Mouse (Mus musculus) MEL (cell line): ENCODE results near the gene Slc25a11. TPM values are rescaled to one million over a fixed set of nuclear protein-coding genes. Genes with fewer than 3 reads are reported as not detected.

Experiments used
- DNase-seq: peaks from one replicate; pipeline ENCODE4 v3.0.0; 2011; ENCODE audit warnings: low read depth, low spot score
- H3K27ac ChIP-seq: 2 replicates; pipeline ENCODE4 v1.5.1; 2012; ENCODE audit warnings: low read depth, mild to moderate bottlenecking, control low read depth, low read length, moderate library complexity; ENCODE audit not compliant: control insufficient read depth
- H3K27me3 ChIP-seq, 2 experiments: fragments of 150-350 bp in 1 of 2; sonication (generic) in 1 of 2; 2 replicates each; pipeline ENCODE4 v1.6.1; 2012; ENCODE audit warnings: low read length in 2 of 2, mild to moderate bottlenecking in 2 of 2, improper control_type of control experiment in 1 of 2, moderate library complexity in 1 of 2; ENCODE audit not compliant: insufficient read depth in 2 of 2, control insufficient read depth in 1 of 2
- H3K36me3 ChIP-seq, 2 experiments: 2 replicates each; pipeline ENCODE4 v1.6.1; 2012 to 2014; ENCODE audit warnings: low read length in 2 of 2, improper control_type of control experiment in 1 of 2, inconsistent platforms in 1 of 2, mild to moderate bottlenecking in 1 of 2; ENCODE audit not compliant: insufficient read depth in 2 of 2, control insufficient read depth in 1 of 2
- H3K4me1 ChIP-seq, 2 experiments: fragments of 150-350 bp in 1 of 2; sonication (generic) in 1 of 2; 2 replicates each; pipeline ENCODE4 v1.6.1; 2012; ENCODE audit warnings: low read length in 2 of 2, improper control_type of control experiment in 1 of 2, mild to moderate bottlenecking in 1 of 2; ENCODE audit not compliant: insufficient read depth in 2 of 2, control insufficient read depth in 1 of 2
- H3K4me3 ChIP-seq, 2 experiments: fragments of 150-350 bp in 1 of 2; sonication (generic) in 1 of 2; 2 replicates each; pipeline ENCODE4 v1.5.1; 2012; ENCODE audit warnings: low read depth in 2 of 2, low read length in 2 of 2, mild to moderate bottlenecking in 2 of 2, moderate library complexity in 2 of 2, control low read depth in 1 of 2, improper control_type of control experiment in 1 of 2; ENCODE audit not compliant: control insufficient read depth in 1 of 2, insufficient read depth in 1 of 2
- H3K79me2 ChIP-seq: 2 replicates; pipeline ENCODE4 v1.6.1; 2012; ENCODE audit warnings: mild to moderate bottlenecking, low read length, moderate library complexity; ENCODE audit not compliant: control insufficient read depth, poor library complexity, insufficient read depth
- H3K9ac ChIP-seq: 2 replicates; pipeline ENCODE4 v1.6.1; 2012; ENCODE audit warnings: low read depth, mild to moderate bottlenecking, control low read depth, low read length, moderate library complexity; ENCODE audit not compliant: control insufficient read depth, poor library complexity, severe bottlenecking
- H3K9me3 ChIP-seq: fragments of 150-350 bp; sonication (generic); replicated peaks from 2 replicates; pipeline ENCODE4 v1.6.1; 2012; ENCODE audit warnings: mild to moderate bottlenecking, low read length, improper control_type of control experiment, moderate library complexity; ENCODE audit not compliant: insufficient read depth
- CHD2 ChIP-seq: IDR thresholded peaks from 2 replicates; pipeline ENCODE4 v1.6.1; 2011; ENCODE audit warnings: low read length, improper control_type of control experiment
- ELF1 ChIP-seq: IDR thresholded peaks from 2 replicates; pipeline ENCODE4 v1.6.1; 2014; ENCODE audit warnings: low read depth, mild to moderate bottlenecking, inconsistent platforms, low read length, improper control_type of control experiment, moderate library complexity
- ETS1 ChIP-seq: IDR thresholded peaks from 2 replicates; pipeline ENCODE4 v1.6.1; 2012; ENCODE audit warnings: low read depth, mild to moderate bottlenecking, inconsistent platforms, low read length, improper control_type of control experiment, moderate library complexity
- GATA1 ChIP-seq: IDR thresholded peaks from 2 replicates; pipeline ENCODE4 v1.6.1; 2011; ENCODE audit warnings: low read depth, low read length, improper control_type of control experiment
- KAT2A ChIP-seq: conservative IDR thresholded peaks from 2 replicates; pipeline ENCODE4 v1.6.1; 2012; ENCODE audit warnings: low read depth, low read length, improper control_type of control experiment, inconsistent platforms
- MAX ChIP-seq: IDR thresholded peaks from 2 replicates; pipeline ENCODE4 v1.6.1; 2011; ENCODE audit warnings: low read length, improper control_type of control experiment
- MXI1 ChIP-seq: IDR thresholded peaks from 2 replicates; pipeline ENCODE4 v1.6.1; 2011; ENCODE audit warnings: mild to moderate bottlenecking, low read depth, low read length, improper control_type of control experiment
- MYC ChIP-seq: IDR thresholded peaks from 2 replicates; pipeline ENCODE4 v1.6.1; 2011; ENCODE audit warnings: low read depth, mild to moderate bottlenecking, low read length, improper control_type of control experiment, moderate library complexity
- NELFE ChIP-seq: IDR thresholded peaks from 2 replicates; pipeline ENCODE4 v1.6.1; 2011; ENCODE audit warnings: low read depth, low read length, improper control_type of control experiment
- NRF1 ChIP-seq: IDR thresholded peaks from 2 replicates; pipeline ENCODE4 v1.6.1; 2014; ENCODE audit warnings: low read depth, mild to moderate bottlenecking, inconsistent platforms, low read length, improper control_type of control experiment, moderate library complexity; ENCODE audit not compliant: poor library complexity, insufficient read depth, severe bottlenecking
- POLR2AphosphoS2 ChIP-seq: IDR thresholded peaks from 2 replicates; pipeline ENCODE4 v1.6.1; 2011; ENCODE audit warnings: low read length, improper control_type of control experiment
- RAD21 ChIP-seq: IDR thresholded peaks from 2 replicates; pipeline ENCODE4 v1.6.1; 2011; ENCODE audit warnings: mild to moderate bottlenecking, low read depth, low read length, improper control_type of control experiment
- SIN3A ChIP-seq: IDR thresholded peaks from 2 replicates; pipeline ENCODE4 v1.6.1; 2012; ENCODE audit warnings: low read length, improper control_type of control experiment, inconsistent platforms
- TAL1 ChIP-seq: IDR thresholded peaks from 2 replicates; pipeline ENCODE4 v1.6.1; 2012; ENCODE audit warnings: mild to moderate bottlenecking, inconsistent platforms, low read length, moderate library complexity, mixed read lengths
- TBP ChIP-seq: IDR thresholded peaks from 2 replicates; pipeline ENCODE4 v1.8.0; 2011; ENCODE audit warnings: low read depth, low read length, improper control_type of control experiment
- TCF12 ChIP-seq: IDR thresholded peaks from 2 replicates; pipeline ENCODE4 v1.6.1; 2014; ENCODE audit warnings: low read depth, mild to moderate bottlenecking, inconsistent platforms, low read length, improper control_type of control experiment, moderate library complexity
- USF2 ChIP-seq, 2 experiments: IDR thresholded peaks; 2 replicates each; pipeline ENCODE4 v1.6.1; 2011 to 2012; ENCODE audit warnings: improper control_type of control experiment in 2 of 2, low read length in 2 of 2, borderline replicate concordance in 1 of 2, inconsistent platforms in 1 of 2, low read depth in 1 of 2, mild to moderate bottlenecking in 1 of 2; ENCODE audit not compliant: insufficient read depth in 1 of 2
- ZMIZ1 ChIP-seq: IDR thresholded peaks from 2 replicates; pipeline ENCODE4 v1.6.1; 2012; ENCODE audit warnings: low read depth, mild to moderate bottlenecking, inconsistent platforms, low read length, improper control_type of control experiment, moderate library complexity
- ZNF384 ChIP-seq: IDR thresholded peaks from 2 replicates; pipeline ENCODE4 v1.6.1; 2012; ENCODE audit warnings: low read depth, mild to moderate bottlenecking, inconsistent platforms, low read length, improper control_type of control experiment
- polyA plus RNA-seq, 2 experiments: library from polyadenylated mRNA; stranded (reverse) in 1 of 2; unstranded in 1 of 2; fragments of >175 nt in 1 of 2; fragments of >200 nt in 1 of 2; gene quantifications; 2 replicates each; pipeline versions ENCODE4 v1.2.1 to v1.2.4; 2012; ENCODE audit warnings: low replicate concordance in 2 of 2, low read depth in 1 of 2; ENCODE audit not compliant: insufficient read length in 2 of 2, insufficient read depth in 1 of 2, missing spikeins in 1 of 2
- total RNA-seq: library from RNA; depleted of rRNA; stranded (reverse); fragments of 300-350 nt; gene quantifications from 2 replicates; pipeline ENCODE4 v1.2.3, GENCODE M21; 2012

Gene Slc25a11
- total and polyA plus RNA-seq, 3 experiments: 96.3 to 145 (median 114) TPM

DNA sequence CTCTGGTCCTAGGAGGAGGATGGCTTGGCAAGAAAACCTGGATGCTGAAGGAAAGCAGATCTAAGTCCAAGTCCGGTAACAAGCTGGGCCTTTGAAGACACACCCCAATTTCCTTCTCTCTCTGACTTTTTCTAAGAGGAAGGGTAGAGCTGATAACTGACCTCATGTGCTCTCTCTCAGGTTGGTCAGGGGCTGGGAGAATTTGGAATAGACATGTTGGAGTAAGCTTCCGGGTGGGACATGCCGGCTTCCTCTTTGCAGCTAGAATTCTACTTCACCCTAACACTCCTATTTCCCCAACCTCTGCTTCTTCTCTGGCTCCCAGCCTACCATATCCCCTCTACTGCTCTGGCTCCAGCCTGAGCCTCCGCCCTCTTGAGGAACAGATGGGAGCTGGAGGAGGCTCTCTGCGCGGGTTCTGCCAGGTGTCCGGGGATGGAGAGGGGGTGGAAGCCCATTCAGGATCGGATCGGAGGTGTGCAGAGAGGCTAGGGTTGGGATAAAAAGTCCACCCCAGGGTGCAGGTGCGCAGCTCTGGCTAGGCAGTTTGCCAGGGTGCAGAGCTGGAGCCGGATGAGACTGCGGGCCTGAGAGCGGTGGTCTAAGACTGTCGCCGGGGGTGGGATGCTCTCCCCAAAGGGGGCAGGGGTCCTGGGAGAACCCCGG is 39.8 kb upstream of the Slc25a11 start:
- peak; percentile 78 for DNase-seq

GRCm38 (mm10) chr11:70683640-70684039 is 36.4 kb upstream of the Slc25a11 start:
- H3K9me3 ChIP-seq: no peaks in the 10 kb centered on the region
- H3K4me1 ChIP-seq: peaks cover 0 to 12% of the 10 kb centered on the region in 2 experiments; a peak in 3 of 4 replicates
- H3K27ac ChIP-seq: no peak overlapping the region
- H3K4me3 ChIP-seq: no peak overlapping the region
- no peaks in the 10 kb centered on the region for H3K27me3 ChIP-seq
- TF ChIP-seq ELF1: no peak
- TF ChIP-seq CHD2: no peak
- TF ChIP-seq TBP: no peak
- no peak for TF ChIP-seq POLR2AphosphoS2
- no peak for TF ChIP-seq RAD21
- TF ChIP-seq USF2 (IDR thresholded peaks at IDR 0.05; ENCODE audit: borderline replicate concordance in 1 of 2, insufficient read depth in 1 of 2, low read depth in 1 of 2, low read length in 2 of 2): no peak
- no peak for TF ChIP-seq ZNF384
- TF ChIP-seq GATA1: no peak
- TF ChIP-seq NRF1: no peak
- no peak for TF ChIP-seq TAL1
- H3K79me2 ChIP-seq: peaks cover 4% of the 10 kb centered on the region; the same call in 1 of the 2 replicates
- peaks cover 0 to 10% of the 10 kb centered on the region in 2 experiments; a peak in 2 of 4 replicates for H3K36me3 ChIP-seq
- DNase-seq: no peak
- no peak overlapping the region for H3K9ac ChIP-seq

More for the DNA sequence above, 39.8 kb upstream of the Slc25a11 start:
- H3K27ac ChIP-seq: peak overlapping the region; percentile 48
- H3K36me3 ChIP-seq: peaks cover 0 to 5% of the 10 kb centered on the region in 2 experiments; a peak in 2 of 4 replicates
- peaks cover 0 to 9% of the 10 kb centered on the region in 2 experiments; a peak in 2 of 4 replicates for H3K4me1 ChIP-seq
- TF ChIP-seq ZNF384: no peak
- TF ChIP-seq MAX: peak; percentile 61; the same call in 1 of the 2 replicates
- TF ChIP-seq ZMIZ1: 0 out of 2 replicates have a peak, but pooled peaks have one; percentile 6
- peak; percentile 33; the same call in 1 of the 2 replicates for TF ChIP-seq NELFE
- TF ChIP-seq MYC: peak; percentile 75; the same call in 1 of the 2 replicates
- TF ChIP-seq ELF1: peak; percentile 65
- TF ChIP-seq MXI1: peak; percentile 10; the same call in 1 of the 2 replicates
- TF ChIP-seq NRF1: no peak
- no peak for TF ChIP-seq KAT2A
- TF ChIP-seq ETS1: 0 out of 2 replicates have a peak, but pooled peaks have one; percentile 25
- peak; percentile 27; the same call in 1 of the 2 replicates for TF ChIP-seq SIN3A
- TF ChIP-seq TCF12: 0 out of 2 replicates have a peak, but pooled peaks have one; percentile 6
- H3K79me2 ChIP-seq: peaks cover 4% of the 10 kb centered on the region; the same call in 1 of the 2 replicates
- no peaks in the 10 kb centered on the region for H3K27me3 ChIP-seq
- peak overlapping the region; percentile 86 for H3K9ac ChIP-seq
- peak overlapping the region; percentile 63 to 79 for H3K4me3 ChIP-seq
- no peaks in the 10 kb centered on the region for H3K9me3 ChIP-seq
